Comparison of ENCODE assay signal across 8 mouse cellular contexts in genomic region chr1:66816837-66817452, GRCm38 (mm10). TPM values are rescaled to one million over a fixed set of nuclear protein-coding genes. Genes with fewer than 3 reads are reported as not detected.
A peak's percentile ranks its signal among the peaks of the same experiment; 100 is the strongest.
DNase-seq lines count a peak whose midpoint lies in the region; ATAC-seq lines count a peak whose summit lies in the region.

No protein-coding gene starts in this region.

- peak overlapping the region; percentile 95 for H3K4me3 ChIP-seq in hindbrain, embryonic 14.5 days (replicated peaks; ENCODE audit: low read length)

- no peaks in the 10 kb centered on the region for H3K9me3 ChIP-seq in hindbrain, embryonic 14.5 days (ENCODE audit: control insufficient read depth, low read length)

- peak; percentile 89 for ATAC-seq in hindbrain, embryonic 14.5 days (ENCODE audit: low FRiP score)

- peak overlapping the region; percentile 80 for H3K4me2 ChIP-seq in hindbrain, embryonic 14.5 days (replicated peaks)

- H3K27me3 ChIP-seq in hindbrain, embryonic 14.5 days (ENCODE audit: control insufficient read depth, insufficient read depth, low read length): no peaks in the 10 kb centered on the region

- H3K9ac ChIP-seq in hindbrain, embryonic 14.5 days: peak overlapping the region; percentile 97

- H3K27ac ChIP-seq in hindbrain, embryonic 14.5 days: peak overlapping the region; percentile 100

- DNase-seq in R1 (ENCODE audit: low read depth, low spot score): peak; percentile 82
- DNase-seq in cerebellum, postnatal 14 days: peak; percentile 99 to 100
- peak; percentile 81 to 89 for DNase-seq in frontal cortex, postnatal 14 days (ENCODE audit: low spot score in 2 of 2)
- DNase-seq in hindbrain, embryonic 14.5 days (ENCODE audit: low spot score): peak; percentile 94
- peak; percentile 94 to 95 for DNase-seq in layer of hippocampus, postnatal 36 days
- peak; percentile 87 for DNase-seq in lung, postnatal 25 days (ENCODE audit: low spot score)
- peak; percentile 92 for DNase-seq in retina, adult 2 months (ENCODE audit: low read depth, low spot score)
- peak; percentile 93 for DNase-seq in thymus, postnatal 25 days

- peaks cover 20% of the 10 kb centered on the region for H3K4me1 ChIP-seq in hindbrain, embryonic 14.5 days (replicated peaks; ENCODE audit: control insufficient read depth, insufficient read depth, low read length)

- no peaks in the 10 kb centered on the region for H3K36me3 ChIP-seq in hindbrain, embryonic 14.5 days (replicated peaks; ENCODE audit: control insufficient read depth, insufficient read depth)

- under 1% methylated on average over 57 of the region's 63 CpGs for WGBS in hindbrain, embryonic 14.5 days

RNA-seq across cellular contexts. Expression of gene Kansl1l, which starts 0.4 kb away (rescaled TPM):
- polyA plus RNA-seq in hindbrain, embryonic 14.5 days (2014; fragmentation: Nextera tagmentation; extraction: Ambion mirVana): 12.8 and 12.9 TPM in 2 replicates
- 10 to 100 TPM; 22.2 to 26.0 TPM for total RNA-seq in layer of hippocampus, postnatal 36 days (2021)

RNA-seq across cellular contexts. Expression of gene Acadl, which starts 46.1 kb away (rescaled TPM):
- polyA plus RNA-seq in hindbrain, embryonic 14.5 days (2014; fragmentation: Nextera tagmentation; extraction: Ambion mirVana): 58.8 and 59.5 TPM in 2 replicates
- 10 to 100 TPM; 32.3 to 34.2 TPM for total RNA-seq in layer of hippocampus, postnatal 36 days (2021)

Comparison
In these comparisons a context has a peak if more than half of its experiments do, and no peak if none do; other contexts are left out.
1. Peak in every context shown above with its lines: DNase-seq, ATAC-seq, H3K4me3 ChIP-seq and H3K27ac ChIP-seq.